Mouse (Mus musculus) embryonic facial prominence, embryonic 12.5 days (tissue): ENCODE results near the gene Eps8l1. TPM values are rescaled to one million over a fixed set of nuclear protein-coding genes. Genes with fewer than 3 reads are reported as not detected.
A peak's percentile ranks its signal among the peaks of the same experiment; 100 is the strongest.
"Not testable (repeated sequence)": the region's sequence is repeated elsewhere in the genome, so short reads cannot be mapped to it uniquely, and the experiment has no call there.

Experiments
- ATAC-seq: fragments of 200-750 bp; cut with Nextera tagmentation; 2 replicates; pipeline ENCODE4 v1.8.0; 2017; ENCODE audit not compliant: insufficient number of reproducible peaks, insufficient read depth, low FRiP score, low TSS enrichment
- H3K27ac ChIP-seq: fragments of 300-500 bp; sonication (generic); 2 replicates; pipeline ENCODE4 v1.5.1; 2016; ENCODE audit warnings: mild to moderate bottlenecking
- H3K27me3 ChIP-seq: fragments of 300-500 bp; sonication (generic); 2 replicates; pipeline ENCODE4 v1.6.1; 2016; ENCODE audit warnings: mild to moderate bottlenecking, moderate library complexity
- H3K36me3 ChIP-seq: fragments of 300-500 bp; sonication (generic); 2 replicates; pipeline ENCODE4 v1.6.1; 2016; ENCODE audit warnings: mild to moderate bottlenecking
- H3K4me1 ChIP-seq: fragments of 300-500 bp; sonication (generic); 2 replicates; pipeline ENCODE4 v1.6.1; 2016
- H3K4me2 ChIP-seq: fragments of 300-500 bp; sonication (generic); replicated peaks from 2 replicates; pipeline ENCODE4 v1.6.1; 2016; ENCODE audit warnings: mild to moderate bottlenecking, moderate library complexity
- H3K4me3 ChIP-seq: fragments of 300-500 bp; sonication (generic); 2 replicates; pipeline ENCODE4 v1.5.1; 2016; ENCODE audit warnings: mild to moderate bottlenecking
- H3K9ac ChIP-seq: fragments of 300-500 bp; sonication (generic); 2 replicates; pipeline ENCODE4 v1.6.1; 2016; ENCODE audit warnings: mild to moderate bottlenecking, moderate library complexity
- H3K9me3 ChIP-seq: fragments of 300-500 bp; sonication (generic); 2 replicates; pipeline ENCODE4 v1.6.1; 2016; ENCODE audit warnings: mild to moderate bottlenecking, moderate library complexity
- WGBS: fragments of 180-500 bp; shearing (Covaris S2); methylation state at CpG from one replicate; pipeline ENCODE4 v1.1.7; 2016; 5-methylcytosine and 5-hydroxymethylcytosine counted together
- polyA plus RNA-seq: library from polyadenylated mRNA; unstranded; fragments of >200 nt; fragmentation: Nextera tagmentation; extraction: Ambion mirVana; gene quantifications from 2 replicates; pipeline ENCODE4 v1.2.1, GENCODE M21; 2016

Eps8l1 gene
- polyA plus RNA-seq, 1 experiment from 2014 or later: 7.3 TPM

- no peaks in the 10 kb centered on the region for H3K36me3 ChIP-seq
- H3K4me2 ChIP-seq: peak overlapping the region; percentile 17
- H3K9ac ChIP-seq: 0 out of 2 replicates have a peak overlapping the region, but pooled peaks have one; percentile 36
- H3K27ac ChIP-seq: peak overlapping the region; percentile 70; the same call in 1 of the 2 replicates
- H3K4me1 ChIP-seq: peaks cover 9% of the 10 kb centered on the region; the same call in 1 of the 2 replicates
- H3K9me3 ChIP-seq: no peaks in the 10 kb centered on the region
- no peak overlapping the region for H3K4me3 ChIP-seq
- no peaks in the 10 kb centered on the region for H3K27me3 ChIP-seq
- no peak for ATAC-seq
- 46% methylated on average over 6 of the region's 6 CpGs for WGBS
These were observed 53.6 kb downstream of the Eps8l1 start for GRCm38 (mm10) chr7:4513829-4514712.

GRCm38 (mm10) chr7:4515853-4516252 lies 55.4 kb downstream of the Eps8l1 start:
- WGBS: 61% methylated on average over 6 of the region's 6 CpGs
- H3K4me3 ChIP-seq: no peak overlapping the region
- no peaks in the 10 kb centered on the region for H3K9me3 ChIP-seq
- ATAC-seq: no peak
- H3K4me2 ChIP-seq: no peak overlapping the region
- H3K4me1 ChIP-seq: peaks cover 15% of the 10 kb centered on the region; the same call in 1 of the 2 replicates
- no peak overlapping the region for H3K27ac ChIP-seq
- no peak overlapping the region for H3K9ac ChIP-seq
- H3K36me3 ChIP-seq: no peaks in the 10 kb centered on the region
- no peaks in the 10 kb centered on the region for H3K27me3 ChIP-seq

GRCm38 (mm10) chr7:4516332-4517050 lies 56.0 kb downstream of the Eps8l1 start, which contains the start of gene Tnnt1:
Gene Tnnt1, minus strand, starts transcription at chr7:4516382.
- Histone ChIP-seq H3K27ac (0 out of 2 replicates have a peak within 1 kb of the TSS, but pooled peaks have one; percentile 26), H3K9ac (no peak within 1 kb of the TSS), H3K27me3 (no peaks in the 10 kb centered on the region), H3K4me3 (no peak within 1 kb of the TSS), H3K4me2 (no peak within 1 kb of the TSS), H3K36me3 (no peaks in the 10 kb centered on the region), H3K9me3 (no peaks in the 10 kb centered on the region), H3K4me1 (peaks cover 16% of the 10 kb centered on the region; the same call in 1 of the 2 replicates)
- 15% methylated on average over 4 of the region's 4 CpGs for WGBS
- ATAC-seq: no peak

- no peaks in the 10 kb centered on the region for H3K27me3 ChIP-seq
- no peak overlapping the region for H3K27ac ChIP-seq
- H3K36me3 ChIP-seq: no peaks in the 10 kb centered on the region
- H3K9ac ChIP-seq: no peak overlapping the region
- H3K4me3 ChIP-seq: no peak overlapping the region
- ATAC-seq: no peak
- 73% methylated on average over 1 of the region's 1 CpGs for WGBS
- no peak overlapping the region for H3K4me2 ChIP-seq
- H3K9me3 ChIP-seq: no peaks in the 10 kb centered on the region
- peaks cover 16% of the 10 kb centered on the region; the same call in 1 of the 2 replicates for H3K4me1 ChIP-seq
These were observed 58.0 kb downstream of the Eps8l1 start for GRCm38 (mm10) chr7:4518487-4518886.

GRCm38 (mm10) chr7:4521231-4522003 lies 60.9 kb downstream of the Eps8l1 start:
- WGBS: 39% methylated on average over 32 of the region's 32 CpGs
- ATAC-seq: no peak
- Histone ChIP-seq H3K9ac (peak overlapping the region; percentile 40; the same call in 1 of the 2 replicates), H3K4me1 (peaks cover 9% of the 10 kb centered on the region; the same call in 1 of the 2 replicates), H3K9me3 (no peaks in the 10 kb centered on the region), H3K4me3 (peak overlapping the region; percentile 24), H3K36me3 (no peaks in the 10 kb centered on the region), H3K4me2 (peak overlapping the region; percentile 47), H3K27me3 (no peaks in the 10 kb centered on the region), H3K27ac (no peak overlapping the region)

- Histone ChIP-seq H3K9ac (no peak overlapping the region), H3K27ac (no peak overlapping the region), H3K36me3 (no peaks in the 10 kb centered on the region), H3K4me3 (no peak overlapping the region), H3K4me2 (no peak overlapping the region), H3K4me1 (peaks cover 10% of the 10 kb centered on the region; the same call in 1 of the 2 replicates), H3K27me3 (no peaks in the 10 kb centered on the region; the same call in 1 of the 2 replicates), H3K9me3 (no peaks in the 10 kb centered on the region)
- ATAC-seq: no peak
- WGBS: 79% methylated on average over 6 of the region's 6 CpGs
These were observed 61.8 kb downstream of the Eps8l1 start for GRCm38 (mm10) chr7:4522292-4522691.

GRCm38 (mm10) chr7:4523205-4524130 lies 63.0 kb downstream of the Eps8l1 start:
- Histone ChIP-seq H3K4me2 (no peak overlapping the region), H3K4me3 (no peak overlapping the region), H3K9me3 (no peaks in the 10 kb centered on the region), H3K9ac (0 out of 2 replicates have a peak overlapping the region, but pooled peaks have one; percentile 1), H3K27me3 (peaks cover 7% of the 10 kb centered on the region; the same call in 1 of the 2 replicates), H3K4me1 (peaks cover 13% of the 10 kb centered on the region; the same call in 1 of the 2 replicates), H3K27ac (no peak overlapping the region), H3K36me3 (no peaks in the 10 kb centered on the region)
- WGBS: 86% methylated on average over 33 of the region's 33 CpGs
- no peak for ATAC-seq

GRCm38 (mm10) chr7:4524212-4524922 lies 63.9 kb downstream of the Eps8l1 start, which contains the start of gene Tnni3:
Gene Tnni3, minus strand, starts transcription at chr7:4524229.
- H3K27me3 ChIP-seq: not testable (repeated sequence)
- peaks cover 13% of the 10 kb centered on the region; the same call in 1 of the 2 replicates for H3K4me1 ChIP-seq

GRCm38 (mm10) chr7:4526341-4527301 lies 66.1 kb downstream of the Eps8l1 start:
- Histone ChIP-seq H3K4me3 (peak overlapping the region; percentile 32), H3K27me3 (peaks cover 7% of the 10 kb centered on the region; the same call in 1 of the 2 replicates), H3K27ac (no peak overlapping the region; the same call in 1 of the 2 replicates), H3K4me1 (0 out of 2 replicates have a peak, but pooled peaks cover 6% of the 10 kb centered on the region), H3K36me3 (no peaks in the 10 kb centered on the region), H3K4me2 (peak overlapping the region; percentile 51), H3K9ac (peak overlapping the region; percentile 43), H3K9me3 (no peaks in the 10 kb centered on the region)
- peak; percentile 74 for ATAC-seq
- WGBS: 23% methylated on average over 40 of the region's 40 CpGs

More at GRCm38 (mm10) chr7:4524212-4524922, 63.9 kb downstream of the Eps8l1 start, which contains the start of gene Tnni3:
- H3K36me3 ChIP-seq, H3K4me2 ChIP-seq, H3K9me3 ChIP-seq, ATAC-seq, H3K27ac ChIP-seq, H3K4me3 ChIP-seq: not testable (repeated sequence)
- 71% methylated on average over 15 of the region's 15 CpGs for WGBS
- 0 out of 2 replicates have a peak within 1 kb of the TSS, but pooled peaks have one; percentile 1 for H3K9ac ChIP-seq
